Mouse (Mus musculus): ENCODE measurements around the gene Taar8b. TPM values are rescaled to one million over a fixed set of nuclear protein-coding genes. Genes with fewer than 3 reads are reported as not detected.
"Not testable (repeated sequence)": the region's sequence is repeated elsewhere in the genome, so short reads cannot be mapped to it uniquely, and the experiment has no call there.

The Taar8b gene
- polyA plus RNA-seq (2015; fragmentation: Nextera tagmentation; extraction: Ambion mirVana), result not detected in 2 replicates

DNA sequence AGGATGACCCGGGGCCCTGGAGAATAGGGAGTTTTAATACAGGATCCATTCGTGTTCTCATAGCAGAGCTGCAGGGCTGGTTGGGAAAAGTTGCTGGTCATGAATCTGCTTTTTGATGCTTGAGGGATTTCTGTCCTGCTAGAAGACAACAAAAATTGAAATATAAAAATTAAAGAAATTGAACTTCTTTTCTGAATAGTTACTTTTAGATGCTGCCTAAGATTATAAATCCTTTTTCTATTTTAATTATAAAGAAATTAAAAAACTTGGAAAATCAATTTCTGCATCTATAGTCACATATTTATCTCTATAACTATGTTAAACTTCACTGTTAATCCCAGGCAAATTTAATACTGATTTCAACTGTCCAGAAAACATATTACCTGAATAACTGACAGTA lies at the start of gene Taar8b:
TSS of gene Taar8b (minus strand) at position 101 of the 400 bp plus-strand sequence.
- no peak within 1 kb of the TSS for H3K27ac ChIP-seq (replicated peaks)
- H3K4me2 ChIP-seq, result no peak within 1 kb of the TSS
- WGBS (ENCODE audit: insufficient replicate concordance), result 51% methylated on average over 2 of the region's 2 CpGs
- no peaks in the 10 kb centered on the region for H3K9me3 ChIP-seq (replicated peaks)
- H3K9ac ChIP-seq, result no peak within 1 kb of the TSS
- no peaks in the 10 kb centered on the region for H3K27me3 ChIP-seq
- no peak within 1 kb of the TSS for H3K4me3 ChIP-seq (replicated peaks)
- H3K36me3 ChIP-seq (replicated peaks), result no peaks in the 10 kb centered on the region
- no peak for ATAC-seq (ENCODE audit: insufficient read depth)
- 0 out of 2 replicates have a peak, but pooled peaks cover 2% of the 10 kb centered on the region for H3K4me1 ChIP-seq (replicated peaks)

DNA sequence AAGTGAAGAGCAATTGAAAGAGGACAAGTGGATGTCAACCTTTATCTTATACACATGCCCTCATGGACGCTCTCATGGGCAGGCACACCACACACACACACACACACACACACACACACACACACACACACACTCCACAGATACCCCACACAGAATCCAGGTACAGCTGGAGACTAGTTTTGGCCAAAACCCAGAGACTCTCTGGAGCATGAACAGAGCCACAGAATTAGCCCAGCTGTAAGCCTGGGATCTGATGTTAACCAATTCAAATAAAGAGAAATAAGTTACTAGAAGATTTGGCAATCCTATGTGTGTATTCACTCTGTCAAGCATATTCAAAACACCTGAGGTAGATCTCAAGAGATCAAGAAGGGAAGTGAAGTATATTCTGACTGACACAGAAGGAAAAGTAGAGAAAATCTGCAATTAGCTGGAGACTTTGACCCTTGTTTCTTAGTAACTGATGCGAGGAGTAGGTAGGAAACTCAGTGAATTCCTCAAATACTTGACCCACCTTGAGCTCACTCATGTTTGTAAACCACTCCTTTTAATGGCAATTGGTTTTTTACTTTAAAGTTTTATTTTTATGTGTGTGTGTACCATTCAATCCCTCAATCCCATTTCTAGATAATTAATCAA lies 46.6 kb upstream of the Taar8b start:
- no peak overlapping the region for H3K4me2 ChIP-seq
- H3K27me3 ChIP-seq, result no peaks in the 10 kb centered on the region
- peaks cover 14% of the 10 kb centered on the region for H3K4me1 ChIP-seq (replicated peaks)
- no peak overlapping the region for H3K9ac ChIP-seq
- H3K4me3 ChIP-seq (replicated peaks), result no peak overlapping the region
- H3K9me3 ChIP-seq (replicated peaks), result no peaks in the 10 kb centered on the region
- WGBS (ENCODE audit: insufficient replicate concordance), result 50% methylated on average over 2 of the region's 2 CpGs
- H3K36me3 ChIP-seq (replicated peaks), result no peaks in the 10 kb centered on the region
- H3K27ac ChIP-seq (replicated peaks), result no peak overlapping the region
- ATAC-seq (ENCODE audit: insufficient read depth), result no peak

DNA sequence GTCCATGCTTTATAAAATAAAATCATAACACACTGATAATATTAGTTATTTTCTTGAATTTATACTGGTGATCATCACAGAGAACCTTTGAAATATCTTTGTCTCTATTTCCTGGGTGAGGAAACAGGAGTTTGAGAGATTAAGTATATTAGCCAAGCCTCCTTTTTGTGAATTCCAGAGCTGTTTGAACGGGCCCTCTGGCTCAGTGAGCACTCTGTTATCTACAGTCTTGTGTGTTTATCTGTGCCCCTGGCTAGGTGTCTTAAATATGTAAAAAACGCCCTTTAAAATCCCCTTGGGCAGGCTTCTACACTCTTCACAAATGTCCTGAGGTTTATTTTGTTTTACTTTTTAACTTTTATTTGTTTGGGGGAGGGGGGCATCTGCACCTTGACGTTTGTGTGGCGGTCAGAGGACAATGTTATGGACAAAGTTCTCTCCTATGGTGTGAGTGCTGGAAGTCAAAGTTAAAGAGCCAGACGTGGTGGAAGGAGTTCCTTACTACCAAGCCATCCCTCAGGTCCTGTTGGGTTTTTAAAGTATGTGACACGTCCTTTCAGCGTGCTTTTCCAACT lies 42.1 kb upstream of the Taar8b start:
- 39% methylated on average over 7 of the region's 7 CpGs for WGBS (ENCODE audit: insufficient replicate concordance)
- no peak overlapping the region for H3K27ac ChIP-seq (replicated peaks)

DNA sequence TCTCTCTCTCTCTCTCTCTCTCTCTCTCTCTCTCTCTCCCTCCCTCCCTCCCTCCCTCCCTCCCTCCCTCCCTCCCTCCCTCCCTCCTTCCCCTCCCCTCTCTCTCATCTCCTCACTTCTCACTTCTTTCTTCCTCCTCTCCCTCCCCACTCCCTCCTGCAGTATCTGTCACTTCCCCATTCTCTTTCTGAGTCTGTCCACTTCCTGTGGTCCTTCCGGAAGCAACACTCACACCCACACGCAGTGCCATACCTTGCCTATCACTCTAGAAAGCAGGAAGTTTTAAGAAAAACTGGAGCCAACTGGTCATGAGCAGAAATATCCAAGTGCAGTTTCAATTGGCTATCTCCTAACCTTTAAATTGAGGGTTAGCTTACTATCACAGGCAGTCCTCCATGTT lies 41.0 kb upstream of the Taar8b start:
- H3K4me3 ChIP-seq (replicated peaks), result no peak overlapping the region
- peaks cover 30% of the 10 kb centered on the region for H3K4me1 ChIP-seq (replicated peaks)
- peak; percentile 56; the same call in 1 of the 2 replicates for ATAC-seq (ENCODE audit: insufficient read depth)
- no peak overlapping the region for H3K4me2 ChIP-seq
- H3K36me3 ChIP-seq (replicated peaks), result no peaks in the 10 kb centered on the region
- H3K27me3 ChIP-seq, result no peaks in the 10 kb centered on the region
- H3K9me3 ChIP-seq (replicated peaks), result no peaks in the 10 kb centered on the region
- H3K27ac ChIP-seq (replicated peaks), result no peak overlapping the region
- 6% methylated on average over 2 of the region's 2 CpGs for WGBS (ENCODE audit: insufficient replicate concordance)
- H3K9ac ChIP-seq, result no peak overlapping the region

More for the DNA sequence above, 42.1 kb upstream of the Taar8b start:
- no peaks in the 10 kb centered on the region for H3K9me3 ChIP-seq (replicated peaks)
- H3K27me3 ChIP-seq, result no peaks in the 10 kb centered on the region
- no peak overlapping the region for H3K4me3 ChIP-seq (replicated peaks)
- no peak overlapping the region for H3K4me2 ChIP-seq
- no peak overlapping the region for H3K9ac ChIP-seq
- peaks cover 30% of the 10 kb centered on the region for H3K4me1 ChIP-seq (replicated peaks)
- H3K36me3 ChIP-seq (replicated peaks), result no peaks in the 10 kb centered on the region
- ATAC-seq (ENCODE audit: insufficient read depth), result no peak; the same call in 1 of the 2 replicates

DNA sequence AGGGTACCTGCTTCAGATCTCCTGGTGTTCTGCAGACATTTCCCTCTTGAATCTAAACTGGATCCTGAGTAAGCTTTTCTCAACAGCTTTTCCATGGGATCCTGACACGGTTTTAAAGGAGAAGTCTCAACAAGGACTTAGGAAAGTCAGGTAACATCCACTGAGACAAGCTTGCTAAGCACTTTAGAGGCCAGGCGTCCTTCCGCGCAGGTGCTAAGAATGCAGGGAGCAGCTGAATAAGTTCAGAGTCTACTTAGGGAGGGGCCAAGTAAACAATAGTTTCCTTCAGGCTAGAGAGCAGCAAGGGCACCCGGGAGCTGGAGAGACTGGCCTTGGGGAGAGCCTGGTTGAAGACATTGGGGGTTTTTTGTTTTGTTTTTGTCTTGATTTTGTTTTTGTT lies 40.2 kb upstream of the Taar8b start:
- Histone ChIP-seq H3K4me1 (replicated peaks) (peaks cover 30% of the 10 kb centered on the region), H3K9ac (no peak overlapping the region), H3K4me2 (peak overlapping the region; percentile 55; the same call in 1 of the 2 replicates), H3K27me3 (no peaks in the 10 kb centered on the region), H3K9me3 (replicated peaks) (no peaks in the 10 kb centered on the region), H3K4me3 (replicated peaks) (no peak overlapping the region), H3K27ac (replicated peaks) (no peak overlapping the region), H3K36me3 (replicated peaks) (no peaks in the 10 kb centered on the region)
- 44% methylated on average over 5 of the region's 5 CpGs for WGBS (ENCODE audit: insufficient replicate concordance)
- no peak for ATAC-seq (ENCODE audit: insufficient read depth)

DNA sequence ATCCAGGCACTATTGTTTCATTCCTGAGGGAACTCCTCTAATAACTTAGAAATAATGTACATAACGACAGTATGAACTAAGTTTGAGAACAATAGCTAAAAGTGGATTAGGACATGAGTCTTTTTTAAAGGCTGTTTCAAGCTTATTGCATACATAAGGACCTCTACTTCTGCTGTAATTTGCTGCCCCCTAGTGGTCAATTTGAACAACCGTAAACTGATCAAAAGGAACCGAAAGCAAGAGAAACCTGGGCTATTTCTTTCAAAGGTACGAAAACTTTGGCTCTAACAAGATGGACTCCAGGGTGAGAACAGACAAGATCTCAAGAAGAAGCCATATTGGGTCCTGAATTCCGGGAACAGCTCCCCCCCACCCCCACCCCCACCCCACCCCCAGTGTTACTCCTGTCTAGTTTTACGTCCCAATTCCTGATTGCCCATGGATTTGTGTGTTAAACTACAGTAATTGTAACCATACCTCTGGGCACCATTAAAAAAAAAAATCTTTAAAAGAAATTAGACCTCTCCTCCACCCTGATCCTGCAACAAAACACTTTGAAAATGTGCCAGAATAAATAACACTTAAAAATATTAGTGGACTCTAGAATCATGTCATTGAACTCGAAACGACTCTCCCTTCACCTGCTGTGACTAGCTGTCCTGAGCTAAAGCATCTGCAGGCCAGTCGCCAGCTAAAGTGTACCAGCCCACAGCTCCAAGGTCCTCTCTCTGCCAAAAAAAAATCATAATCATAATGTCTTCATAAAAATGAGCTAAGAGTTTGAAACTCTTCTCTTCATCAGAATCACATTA lies 39.6 kb upstream of the Taar8b start:
- peak overlapping the region; percentile 39 for H3K4me3 ChIP-seq (replicated peaks)
- no peak overlapping the region for H3K9ac ChIP-seq
- H3K4me2 ChIP-seq, result peak overlapping the region; percentile 55
- H3K9me3 ChIP-seq (replicated peaks), result no peaks in the 10 kb centered on the region
- no peaks in the 10 kb centered on the region for H3K36me3 ChIP-seq (replicated peaks)
- 22% methylated on average over 9 of the region's 9 CpGs for WGBS (ENCODE audit: insufficient replicate concordance)
- ATAC-seq (ENCODE audit: insufficient read depth), result peak; percentile 43; the same call in 1 of the 2 replicates
- no peaks in the 10 kb centered on the region for H3K27me3 ChIP-seq
- H3K27ac ChIP-seq (replicated peaks), result no peak overlapping the region
- H3K4me1 ChIP-seq (replicated peaks), result peaks cover 30% of the 10 kb centered on the region

DNA sequence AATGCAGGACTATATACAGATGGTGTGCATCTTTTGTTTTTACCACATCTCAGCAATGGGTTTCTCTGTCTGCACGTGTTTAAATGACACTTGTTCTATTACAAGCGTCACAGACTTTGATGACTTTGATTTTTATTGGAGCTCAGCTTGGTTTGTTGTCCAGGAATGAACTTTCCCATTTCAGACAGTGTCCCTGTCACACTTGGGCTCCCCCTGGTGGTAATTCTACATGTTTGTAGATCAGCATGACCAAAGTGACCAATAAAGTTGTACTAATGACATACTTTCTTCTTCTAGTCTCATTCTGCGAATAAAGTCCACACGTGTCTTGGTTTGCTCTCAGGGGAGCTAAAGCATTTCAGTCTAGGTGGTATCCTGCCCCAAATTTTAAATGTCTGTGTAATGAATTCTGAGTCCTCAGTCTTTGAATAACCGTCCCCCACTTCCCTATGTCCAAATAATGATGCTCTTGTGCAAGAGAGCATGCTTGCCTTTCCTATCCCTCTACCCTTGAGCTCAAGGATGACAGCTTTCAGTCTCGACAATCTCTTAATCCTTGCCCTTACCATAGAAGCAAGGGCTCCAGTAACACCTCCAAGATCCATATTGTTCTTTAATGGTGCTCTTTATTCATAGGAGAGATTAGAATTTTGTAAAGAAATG lies 19.2 kb upstream of the Taar8b start:
- Histone ChIP-seq H3K9ac (no peak overlapping the region), H3K4me1 (replicated peaks) (peaks cover 3% of the 10 kb centered on the region; the same call in 1 of the 2 replicates), H3K4me3 (replicated peaks) (no peak overlapping the region), H3K36me3 (replicated peaks) (no peaks in the 10 kb centered on the region), H3K4me2 (no peak overlapping the region), H3K27ac (replicated peaks) (no peak overlapping the region), H3K9me3 (replicated peaks) (no peaks in the 10 kb centered on the region), H3K27me3 (no peaks in the 10 kb centered on the region)
- no peak for ATAC-seq (ENCODE audit: insufficient read depth)
- WGBS (ENCODE audit: insufficient replicate concordance), result 29% methylated on average over 6 of the region's 6 CpGs

DNA sequence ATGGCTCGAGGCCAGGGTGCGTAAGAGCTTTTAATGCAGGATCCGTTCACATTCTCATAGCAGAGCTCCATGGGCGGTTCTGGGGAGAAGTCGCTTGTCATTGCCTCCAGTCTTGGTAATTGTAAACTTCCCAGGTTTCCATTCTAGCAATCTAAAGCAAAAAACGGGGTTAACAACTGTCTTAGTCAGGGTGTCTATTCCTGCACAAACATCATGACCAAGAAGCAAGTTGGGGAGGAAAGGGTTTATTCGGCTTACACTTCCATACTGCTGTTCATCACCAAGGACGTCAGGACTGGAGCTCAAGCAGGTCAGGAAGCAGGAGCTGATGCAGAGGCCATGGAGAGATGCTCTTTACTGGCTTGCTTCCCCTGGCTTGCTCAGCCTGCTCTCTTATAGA lies 17.3 kb upstream of the Taar8b start, which contains the start of gene Taar9:
TSS of gene Taar9 (minus strand) at position 101 of the 400 bp plus-strand sequence.
- H3K4me1 ChIP-seq (replicated peaks); H3K27ac ChIP-seq (replicated peaks); H3K9me3 ChIP-seq (replicated peaks); H3K4me3 ChIP-seq (replicated peaks); ATAC-seq (ENCODE audit: insufficient read depth); H3K27me3 ChIP-seq; H3K36me3 ChIP-seq (replicated peaks); H3K4me2 ChIP-seq; H3K9ac ChIP-seq: not testable (repeated sequence)
- 62% methylated on average over 8 of the region's 8 CpGs for WGBS (ENCODE audit: insufficient replicate concordance)

DNA sequence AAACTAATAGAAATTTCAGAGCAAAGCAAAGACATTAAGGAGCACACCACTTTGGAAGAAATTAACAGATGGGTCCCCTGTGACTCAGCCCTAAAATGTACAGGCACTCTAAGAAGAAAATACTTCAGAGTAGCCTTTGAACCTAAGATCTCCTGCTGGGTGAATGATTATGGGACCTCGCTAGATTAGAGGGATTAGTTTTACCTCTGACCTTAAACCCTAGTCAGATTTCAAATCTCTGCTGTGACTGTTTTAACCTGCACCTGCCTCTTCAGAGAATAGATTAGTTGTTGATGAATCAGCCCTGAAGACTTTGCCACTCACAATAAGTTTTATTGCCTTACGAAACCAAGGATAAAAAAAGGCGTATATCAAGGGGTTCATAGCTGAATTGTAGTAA lies 16.1 kb upstream of the Taar8b start:
- Histone ChIP-seq H3K27me3 (no peaks in the 10 kb centered on the region), H3K9ac (no peak overlapping the region), H3K9me3 (replicated peaks) (no peaks in the 10 kb centered on the region), H3K4me1 (replicated peaks) (peaks cover 3% of the 10 kb centered on the region; the same call in 1 of the 2 replicates), H3K4me3 (replicated peaks) (no peak overlapping the region), H3K36me3 (replicated peaks) (no peaks in the 10 kb centered on the region), H3K4me2 (no peak overlapping the region), H3K27ac (replicated peaks) (no peak overlapping the region)
- ATAC-seq (ENCODE audit: insufficient read depth), result no peak
- WGBS (ENCODE audit: insufficient replicate concordance), result 67% methylated on average over 3 of the region's 3 CpGs

DNA sequence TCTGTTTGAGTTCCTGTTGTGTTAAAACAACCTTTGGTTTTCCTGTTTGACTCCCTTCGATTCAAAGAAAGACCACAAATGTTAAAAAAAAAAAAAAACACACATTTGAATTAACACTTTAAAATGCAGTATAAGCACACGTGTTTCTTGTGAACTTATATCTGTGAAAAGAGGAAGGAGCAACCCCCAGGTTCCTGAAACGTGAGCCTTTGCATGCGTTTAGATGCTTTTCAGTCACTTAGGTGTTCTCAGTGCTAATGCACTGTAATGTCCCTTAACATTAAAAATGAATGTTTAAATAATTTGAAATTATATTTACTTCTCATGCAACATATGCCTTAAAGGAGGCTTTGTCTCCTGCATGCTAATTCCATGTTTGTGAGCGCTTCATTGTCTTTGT lies 15.7 kb upstream of the Taar8b start:
- no peaks in the 10 kb centered on the region for H3K9me3 ChIP-seq (replicated peaks)
- H3K36me3 ChIP-seq (replicated peaks), result no peaks in the 10 kb centered on the region
- no peak for ATAC-seq (ENCODE audit: insufficient read depth)
- H3K27ac ChIP-seq (replicated peaks), result no peak overlapping the region
- H3K4me2 ChIP-seq, result no peak overlapping the region
- peaks cover 3% of the 10 kb centered on the region; the same call in 1 of the 2 replicates for H3K4me1 ChIP-seq (replicated peaks)
- no peaks in the 10 kb centered on the region for H3K27me3 ChIP-seq
- WGBS (ENCODE audit: insufficient replicate concordance), result 21% methylated on average over 5 of the region's 5 CpGs
- H3K9ac ChIP-seq, result no peak overlapping the region
- no peak overlapping the region for H3K4me3 ChIP-seq (replicated peaks)

DNA sequence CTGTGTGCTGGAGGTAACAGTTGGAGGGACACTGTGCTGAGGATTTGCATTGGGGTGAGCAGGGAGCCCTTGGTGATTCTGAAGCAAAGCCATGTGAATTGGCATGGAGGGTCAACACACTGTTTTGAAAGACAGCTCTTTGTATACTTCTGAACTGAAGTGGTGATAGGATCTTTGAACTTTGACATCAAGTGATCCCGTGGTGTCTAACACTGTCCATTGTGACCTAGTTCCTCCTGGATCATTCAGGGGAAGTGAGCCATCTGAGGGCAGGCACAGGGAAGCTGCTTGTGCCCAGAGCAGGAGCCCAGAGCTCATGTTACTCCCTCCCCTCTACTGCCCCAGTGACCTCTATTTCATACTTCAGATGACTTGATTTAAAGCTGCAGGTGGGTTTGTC lies 11.2 kb upstream of the Taar8b start:
- ATAC-seq (ENCODE audit: insufficient read depth), result peak; percentile 70
- H3K4me3 ChIP-seq (replicated peaks); H3K27ac ChIP-seq (replicated peaks); H3K36me3 ChIP-seq (replicated peaks); H3K9ac ChIP-seq; H3K4me2 ChIP-seq; H3K4me1 ChIP-seq (replicated peaks); H3K9me3 ChIP-seq (replicated peaks); H3K27me3 ChIP-seq: not testable (repeated sequence)
- 6% methylated on average over 1 of the region's 1 CpGs for WGBS (ENCODE audit: insufficient replicate concordance)

All from liver, embryonic 15.5 days (tissue).